Mouse (Mus musculus) cerebellum, adult 11-12 months (tissue): ENCODE results near the gene Irgm1.
"Not testable (repeated sequence)": the region's sequence is repeated elsewhere in the genome, so short reads cannot be mapped to it uniquely, and the experiment has no call there.

ENCODE experiments used
- DNase-seq: peaks from one replicate; pipeline ENCODE4 v3.0.0; 2022

The Irgm1 gene

DNA sequence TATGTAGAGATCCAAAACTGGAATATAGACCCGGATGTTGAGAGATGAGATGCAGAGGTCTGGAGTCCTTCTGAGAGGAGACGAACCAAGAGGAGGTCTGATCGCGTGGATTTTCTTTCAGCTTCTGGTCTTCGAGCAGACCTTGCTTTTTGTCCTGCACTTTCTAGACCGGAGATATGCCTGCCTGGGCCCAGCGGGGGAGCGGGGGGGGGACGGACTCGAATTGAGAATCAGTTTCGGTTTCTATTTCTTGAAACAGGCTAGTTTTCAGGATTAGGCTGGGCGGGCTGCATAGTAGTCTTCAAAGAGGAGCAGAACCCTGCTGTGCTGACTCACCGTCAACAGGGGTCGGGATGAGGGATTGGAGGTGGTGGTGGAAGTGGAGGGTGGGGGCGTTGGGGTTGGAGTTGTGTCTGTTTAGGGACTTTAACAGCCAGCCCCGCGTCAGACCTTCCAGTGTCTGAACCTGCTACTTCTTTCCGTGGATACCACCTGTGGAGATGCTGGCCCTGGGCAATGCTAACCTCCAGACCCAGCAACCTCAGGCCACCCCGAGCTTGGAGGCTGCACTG lies at the start of gene Irgm1:
Gene Irgm1 (minus strand): TSS at position 483 of the 572 bp plus-strand sequence.
- DNase-seq, result peak; percentile 34

DNA sequence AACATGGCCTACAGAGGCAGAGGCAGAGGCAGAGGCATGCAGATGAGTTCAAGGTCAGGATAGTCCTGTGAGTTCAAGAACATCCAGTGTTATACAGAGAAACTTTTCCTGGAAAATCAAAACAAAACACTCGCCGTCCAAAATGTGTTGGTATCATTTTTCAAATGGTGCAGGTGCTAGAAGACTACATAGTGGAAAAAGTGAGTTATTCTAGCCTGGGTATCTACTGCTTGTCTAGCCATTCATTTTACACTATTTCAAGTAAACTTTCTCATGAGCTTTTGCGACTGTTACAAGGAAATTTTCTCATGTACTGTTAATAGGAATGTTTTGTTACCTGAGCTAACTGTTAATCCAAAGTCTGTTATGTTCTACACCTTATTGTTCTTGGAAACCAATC lies 46.9 kb upstream of the Irgm1 start:
- no peak for DNase-seq

DNA sequence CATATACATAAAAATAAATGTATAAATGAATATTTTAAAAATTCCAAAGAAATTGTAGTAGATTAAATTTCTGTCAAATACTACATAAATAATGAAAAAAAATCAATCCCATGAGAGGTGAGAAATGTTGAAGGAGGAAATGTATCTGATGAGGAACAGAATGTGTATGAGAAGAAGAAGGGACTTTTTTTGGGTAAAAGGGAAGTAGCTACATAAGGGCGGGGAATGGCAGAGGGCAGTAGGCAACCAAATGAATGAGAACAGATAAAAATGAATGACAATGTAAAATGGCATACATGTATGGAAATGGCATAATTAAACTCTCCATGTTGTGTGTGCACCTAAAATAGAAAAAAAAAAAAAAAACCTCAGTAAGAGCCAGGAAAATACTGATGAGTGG lies 42.1 kb upstream of the Irgm1 start:
- no peak for DNase-seq

DNA sequence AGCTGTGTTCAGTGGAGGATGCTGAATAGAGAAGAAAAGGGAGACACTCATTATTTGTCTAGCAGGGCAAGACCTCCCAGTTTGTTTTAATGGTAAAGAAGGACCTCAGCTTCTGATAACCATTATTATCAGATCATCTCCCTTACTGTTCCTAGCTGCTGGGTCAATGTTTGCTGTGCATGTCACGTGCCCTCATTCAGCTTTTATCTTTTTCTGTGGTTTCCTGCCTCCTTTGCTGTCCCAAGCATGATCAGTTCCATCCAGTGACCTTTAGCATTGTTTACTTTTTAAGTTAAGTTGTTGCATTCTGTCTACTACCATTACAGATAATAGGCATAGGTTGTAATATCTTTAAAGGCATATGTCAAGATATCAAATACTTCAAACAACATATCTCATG lies 37.0 kb upstream of the Irgm1 start:
- no peak for DNase-seq

DNA sequence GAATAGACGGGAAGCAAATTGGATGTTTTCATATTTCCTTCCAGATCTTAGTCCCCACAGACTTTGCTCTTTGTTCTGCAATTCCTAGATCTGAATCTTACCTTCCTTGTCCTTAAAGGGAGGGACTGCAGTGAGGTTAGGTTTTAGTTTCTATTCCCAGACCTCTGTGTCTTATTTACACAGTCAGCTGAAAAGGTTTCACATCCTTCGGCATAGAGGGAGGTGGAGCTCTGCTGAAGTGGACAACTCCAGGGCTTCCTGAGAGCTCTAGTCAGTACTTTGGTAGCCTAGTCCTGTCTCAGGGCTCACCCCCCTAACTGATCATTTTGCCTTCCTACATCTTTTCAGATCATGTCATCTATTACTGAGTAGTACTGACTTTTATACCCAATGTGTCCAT lies 30.5 kb upstream of the Irgm1 start, which contains the start of gene Gm5431:
Gene Gm5431 (minus strand): TSS at position 194 of the 400 bp plus-strand sequence.
- no peak for DNase-seq

DNA sequence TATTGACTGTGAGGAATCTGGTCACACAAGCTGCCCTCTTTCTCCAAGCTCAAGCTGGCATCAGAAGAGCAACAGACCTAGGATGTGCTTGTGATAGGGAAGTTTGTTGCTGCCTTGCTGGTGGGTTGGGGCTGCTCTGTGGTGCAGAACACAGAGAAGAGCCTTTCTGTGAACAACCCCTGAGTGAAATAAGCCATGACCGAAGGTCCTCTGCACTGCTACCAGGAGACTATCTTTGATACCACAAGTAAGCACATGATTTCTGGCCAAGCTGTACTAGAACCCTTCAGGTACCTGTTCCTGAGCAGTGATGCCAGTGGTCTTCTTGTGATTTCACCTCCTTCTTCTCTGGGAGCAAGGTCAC lies 30.1 kb upstream of the Irgm1 start:
- not testable (repeated sequence) for DNase-seq

DNA sequence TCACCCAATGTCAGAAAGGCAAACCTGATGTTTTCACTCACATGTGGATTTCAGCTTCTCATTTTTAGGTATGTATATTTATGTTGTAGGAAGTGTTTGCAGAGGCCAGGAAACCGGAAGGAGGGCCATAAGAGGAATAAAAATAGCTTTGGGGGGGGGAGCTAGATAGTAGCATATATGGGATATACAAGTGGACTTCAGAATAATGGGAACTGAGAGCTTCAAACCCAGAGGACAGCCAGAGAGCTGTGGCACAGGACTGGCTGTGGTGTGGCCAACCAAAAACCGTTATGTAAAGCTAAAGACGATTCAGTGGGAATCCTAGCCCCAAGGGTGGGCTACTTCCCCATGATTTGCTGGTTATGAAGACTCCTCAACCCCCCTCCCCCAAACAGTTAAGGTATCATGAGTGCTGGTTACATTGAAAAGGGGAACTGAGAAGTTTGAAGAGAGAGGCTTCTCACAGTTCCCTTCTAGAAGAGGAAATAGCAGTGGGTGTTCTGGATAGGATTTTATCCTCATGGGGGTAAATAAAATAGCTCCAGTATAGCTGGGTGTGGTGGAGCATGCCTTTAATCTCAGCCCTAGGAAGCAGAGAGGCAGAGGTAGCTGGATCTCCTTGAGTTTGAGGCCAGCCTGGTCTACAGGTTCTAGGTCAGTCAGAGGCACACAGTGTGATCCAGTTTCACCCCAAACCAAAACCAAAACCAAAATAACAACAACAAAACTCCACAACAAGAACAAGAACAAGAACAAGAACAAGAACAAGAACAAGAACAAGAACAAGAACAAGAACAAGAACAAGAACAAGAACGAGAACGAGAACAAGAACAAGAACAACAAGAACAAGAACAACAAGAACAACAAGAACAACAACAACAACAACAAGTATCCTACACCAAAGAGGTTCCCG lies 29.4 kb upstream of the Irgm1 start:
- not testable (repeated sequence) for DNase-seq

DNA sequence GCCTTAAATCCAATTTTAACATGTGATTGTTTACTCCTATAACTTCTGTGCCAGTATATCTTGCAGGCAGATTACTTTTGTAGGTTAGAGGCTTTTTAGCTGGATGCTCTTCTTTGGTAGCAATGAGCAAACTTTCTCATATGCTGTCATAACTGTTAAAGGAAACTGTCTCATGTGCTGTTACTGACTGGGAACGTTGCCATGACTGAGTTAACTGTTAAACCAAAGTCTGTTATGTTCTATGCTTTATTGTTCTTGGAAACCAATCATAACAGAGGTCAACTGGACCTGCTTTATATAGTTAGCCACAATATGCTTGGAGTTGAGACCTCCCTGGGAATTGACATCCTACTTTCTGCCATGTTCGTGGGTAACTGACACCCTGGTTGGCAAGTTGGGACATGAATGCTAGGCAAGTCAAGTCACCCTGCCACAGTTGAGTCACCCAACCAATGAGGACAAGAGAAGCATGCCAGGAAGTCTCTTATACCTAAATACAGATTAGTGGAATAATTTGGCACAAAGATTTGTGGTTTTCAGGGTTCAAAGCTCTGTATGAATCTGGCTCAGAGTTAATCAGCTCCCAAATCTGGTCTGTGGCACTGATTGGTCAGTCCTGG lies 27.4 kb upstream of the Irgm1 start:
- DNase-seq, result no peak

DNA sequence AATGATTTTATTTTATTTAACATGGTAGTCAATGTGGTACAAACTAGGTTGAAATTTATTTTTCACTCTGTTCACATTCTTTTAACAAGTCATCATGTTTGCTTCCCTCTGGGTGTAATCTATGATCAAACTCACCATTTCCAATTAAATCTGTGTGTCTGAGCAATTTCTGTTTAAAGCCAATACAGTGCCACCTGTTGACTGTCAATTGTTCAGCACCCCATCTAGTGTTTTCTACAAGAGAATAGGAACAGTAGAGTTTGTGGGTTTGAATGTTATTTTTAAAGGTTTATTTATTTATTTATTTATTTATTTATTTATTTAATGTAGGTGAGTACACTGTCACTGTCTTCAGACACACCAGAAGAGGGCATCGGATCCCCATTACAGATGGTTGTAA lies 5.2 kb upstream of the Irgm1 start:
- no peak for DNase-seq

DNA sequence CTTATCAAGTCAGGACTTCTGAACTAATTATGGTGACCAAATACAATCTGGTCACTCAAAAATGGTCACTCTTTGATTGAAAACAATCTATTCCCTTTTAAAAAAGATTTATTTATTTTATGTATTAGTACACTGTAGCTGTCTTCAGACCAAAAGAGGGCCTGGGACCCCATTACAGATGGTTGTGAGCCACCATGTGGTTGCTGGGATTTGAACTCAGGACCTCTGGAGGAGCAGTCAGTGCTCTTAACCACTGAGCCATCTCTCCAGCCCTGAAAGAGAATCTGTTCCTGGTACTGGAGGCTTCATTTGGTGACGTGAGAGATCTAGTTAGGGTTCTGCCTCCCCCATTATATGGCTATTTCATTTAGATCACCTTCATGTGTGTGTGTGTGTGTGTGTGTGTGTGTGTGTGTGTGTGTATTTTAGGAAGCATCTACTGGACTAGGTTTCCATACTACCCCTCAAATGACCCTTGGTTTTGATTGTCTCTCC lies 3.9 kb upstream of the Irgm1 start:
- DNase-seq, result not testable (repeated sequence)

DNA sequence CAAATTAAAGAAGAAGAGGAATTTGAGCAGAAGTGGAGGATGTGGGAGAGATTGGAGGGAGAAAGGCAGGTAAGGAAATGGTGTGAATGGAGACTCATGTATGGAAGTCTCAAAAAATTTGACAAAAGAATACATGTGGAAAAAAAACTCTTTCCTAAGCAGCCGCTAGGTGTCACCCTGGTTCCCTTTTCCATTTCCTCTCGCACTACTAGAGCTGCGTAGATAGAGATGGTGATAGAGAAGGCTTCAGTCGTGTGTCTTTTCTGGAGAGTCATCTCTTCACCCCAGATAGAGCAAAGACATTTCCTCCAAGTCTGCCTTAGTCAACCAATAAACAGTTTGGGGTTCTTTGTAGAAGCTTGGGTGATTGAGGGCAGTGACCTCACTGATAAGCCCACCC lies 3.0 kb upstream of the Irgm1 start:
- DNase-seq, result no peak

DNA sequence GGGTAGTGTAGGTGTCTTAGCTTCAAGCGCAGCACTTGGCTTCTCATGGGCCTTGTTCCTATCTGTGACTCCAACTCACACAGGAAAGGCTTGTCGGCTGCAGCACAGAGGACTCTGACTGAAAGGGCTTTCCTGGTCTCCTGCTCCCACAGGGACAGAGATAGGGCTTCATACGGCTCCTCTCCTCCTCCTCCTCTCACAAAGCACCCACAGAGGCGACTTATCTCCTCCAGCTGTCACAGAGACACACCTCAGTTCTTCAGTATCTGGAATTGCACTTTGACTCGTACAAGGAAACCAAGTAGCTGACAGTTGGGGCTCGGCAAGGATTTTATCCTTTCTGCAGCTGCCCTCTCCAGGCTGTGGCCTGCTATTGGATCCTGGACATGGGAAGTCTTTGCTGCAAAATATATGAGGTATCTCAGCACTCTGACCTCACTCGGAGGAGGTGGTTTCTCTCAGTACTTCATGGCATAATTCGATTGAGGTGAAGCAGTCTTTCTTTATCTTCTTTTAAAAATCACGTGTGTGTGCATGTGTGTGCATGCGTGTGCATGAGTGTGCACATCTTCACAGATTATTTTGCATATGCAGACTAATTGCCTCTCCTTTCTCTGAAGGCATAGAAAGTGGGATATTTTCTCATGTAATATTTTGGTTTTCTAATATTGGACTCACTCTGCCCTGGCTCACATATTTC lies 2.3 kb upstream of the Irgm1 start:
- no peak for DNase-seq

DNA sequence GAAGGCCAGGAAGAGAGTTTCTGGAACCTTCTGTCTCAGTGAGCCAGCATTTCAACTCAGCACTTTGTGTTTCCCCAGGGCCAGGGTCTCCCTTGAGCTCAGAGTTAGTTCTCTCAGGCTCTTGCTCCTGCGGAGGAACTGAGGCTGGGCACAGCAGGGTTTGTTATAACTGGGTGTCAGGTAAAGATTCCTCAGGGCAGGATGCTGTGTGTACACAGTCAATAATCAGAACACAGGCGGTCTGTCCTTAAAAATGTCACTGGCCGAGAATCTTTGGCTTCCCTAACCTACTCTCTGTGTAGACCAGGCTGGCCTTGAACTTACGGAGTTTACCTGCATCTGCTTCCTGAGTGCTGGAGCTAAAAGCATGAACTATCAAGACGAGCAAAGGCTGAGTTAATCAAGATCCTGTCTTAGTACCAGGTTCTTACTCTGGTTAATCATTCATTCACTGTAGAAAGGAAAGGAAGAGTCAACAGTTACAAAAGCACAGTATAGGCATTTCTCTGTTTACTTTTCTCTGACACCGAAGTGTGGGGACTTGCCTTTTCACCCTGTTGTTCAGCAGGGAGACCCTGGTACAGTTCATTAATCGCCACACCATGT lies 1.3 kb upstream of the Irgm1 start:
- DNase-seq, result no peak

DNA sequence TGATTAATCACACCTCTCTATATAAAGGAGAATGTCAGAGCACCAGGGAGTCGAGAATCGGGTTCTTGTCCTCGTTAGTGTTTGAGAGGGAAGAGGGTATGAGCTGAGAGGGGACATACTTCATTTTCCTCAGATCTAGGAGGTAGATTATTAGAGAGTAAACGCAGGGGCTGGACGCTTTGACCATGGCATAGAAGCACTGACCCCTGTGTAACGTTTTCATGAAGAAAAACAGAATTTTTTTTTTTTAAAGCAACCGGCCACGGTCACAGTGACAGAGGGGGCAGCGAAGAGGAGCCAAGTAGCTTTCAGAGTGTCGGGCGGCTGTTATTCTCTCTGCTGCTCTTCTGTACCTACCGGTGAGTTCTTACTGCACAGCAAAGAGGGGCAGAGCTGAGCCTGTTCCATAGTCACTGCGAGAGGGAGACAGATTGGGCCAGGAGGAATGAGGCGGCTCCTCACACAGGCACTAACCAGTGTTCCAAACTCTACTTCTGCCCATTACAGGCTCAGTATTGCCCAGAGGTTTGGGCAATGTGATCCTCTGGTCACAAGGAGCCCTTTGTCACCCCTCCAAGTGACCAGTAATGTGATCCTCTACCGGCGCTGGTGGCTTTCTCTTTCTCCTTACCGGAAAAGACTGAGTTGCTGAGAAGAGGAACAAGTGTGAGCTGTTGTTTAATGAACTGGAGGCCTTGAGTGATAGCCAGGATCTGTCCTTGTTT lies 496 bp upstream of the Irgm1 start:
- DNase-seq, result no peak

DNA sequence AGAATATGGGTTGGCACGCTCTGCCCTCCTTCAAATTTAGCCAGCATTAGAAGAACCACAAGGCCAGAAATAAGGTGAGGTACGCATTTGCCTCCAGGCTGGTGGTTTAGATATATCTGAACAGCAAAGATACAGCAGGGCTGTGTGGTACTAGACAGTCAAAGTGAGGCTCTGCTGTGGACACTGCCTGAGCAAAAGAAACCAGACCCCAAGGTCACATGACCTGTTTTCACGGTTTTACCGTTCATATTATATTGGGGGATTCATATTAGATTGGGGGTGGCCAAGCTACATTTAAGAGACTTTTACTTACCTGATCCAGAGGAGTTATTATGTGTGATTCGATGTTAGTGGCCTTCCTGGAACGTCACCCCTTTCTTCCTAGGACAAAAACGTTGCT lies 702 bp downstream of the Irgm1 start:
- DNase-seq, result no peak

DNA sequence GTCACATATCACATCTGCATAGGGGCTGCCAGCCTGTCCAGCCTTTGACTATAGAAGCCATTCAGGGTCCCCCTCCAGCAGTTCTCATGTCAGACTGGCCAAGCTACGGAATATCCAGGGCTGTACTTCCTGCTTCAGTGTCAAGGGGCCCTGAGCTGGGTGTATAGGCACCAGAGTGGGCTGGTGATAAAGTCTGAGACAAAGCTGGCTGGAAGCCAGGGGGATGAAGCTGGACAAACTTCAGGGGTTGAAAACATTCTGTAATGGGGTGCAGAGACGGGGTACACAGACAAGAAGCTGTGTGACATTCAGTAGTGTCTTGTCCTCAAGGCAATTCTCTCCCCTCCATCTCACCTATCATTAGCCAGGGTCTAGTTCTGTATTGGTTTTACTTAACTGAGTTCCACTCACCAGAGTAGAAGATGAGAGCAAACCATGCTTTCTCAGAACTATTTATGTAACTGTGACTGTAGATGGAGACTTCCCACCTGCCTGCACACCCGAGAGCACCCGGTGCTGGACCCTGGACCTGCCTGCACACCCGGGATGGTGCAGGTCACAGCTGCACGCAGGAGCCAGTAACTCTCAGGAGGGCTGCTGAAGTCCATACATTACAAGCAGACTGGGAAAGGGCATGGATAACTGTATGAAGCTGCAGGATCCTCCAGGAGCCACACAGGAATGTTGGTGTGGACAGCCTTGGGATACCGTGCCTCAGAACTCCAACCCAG lies 1.9 kb downstream of the Irgm1 start:
- DNase-seq, result no peak

DNA sequence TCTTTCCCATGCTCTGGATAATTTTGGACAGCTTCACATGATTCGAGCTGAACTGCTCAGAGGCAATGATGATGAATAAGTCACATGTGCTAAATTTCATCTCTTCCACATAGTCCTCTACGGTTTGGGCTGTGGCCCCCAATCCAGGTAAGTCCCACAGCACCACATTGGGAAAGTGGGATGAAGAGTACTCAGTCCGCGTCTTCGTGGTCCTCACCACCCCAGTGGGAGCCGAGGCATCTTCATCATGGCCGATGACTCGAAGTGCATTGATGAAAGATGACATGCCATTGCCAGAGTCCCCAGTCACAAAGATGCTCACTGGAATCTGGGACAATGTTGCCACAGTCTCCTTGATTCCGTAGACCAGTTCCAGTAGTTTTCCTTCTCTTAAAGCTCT lies 5.0 kb downstream of the Irgm1 start:
- DNase-seq, result no peak

DNA sequence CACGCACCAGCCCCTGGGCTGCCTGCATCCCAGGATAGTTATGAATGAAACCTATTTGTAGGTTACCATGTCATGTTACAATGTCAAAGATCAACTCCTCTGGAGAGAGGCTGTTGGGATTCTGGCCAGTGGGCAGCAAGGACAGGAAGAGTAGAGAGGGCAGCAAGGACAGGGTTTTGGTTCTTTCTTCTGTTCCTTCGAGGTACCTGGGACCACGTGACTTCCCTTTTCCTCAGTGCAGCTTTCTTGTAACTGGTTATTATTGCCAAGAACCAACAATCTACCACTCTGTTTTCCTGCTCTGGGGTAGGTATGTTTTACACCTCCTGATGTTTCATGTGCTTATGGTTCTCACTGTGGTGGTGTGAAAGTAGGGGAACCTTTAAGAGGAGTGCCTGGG lies 7.7 kb downstream of the Irgm1 start:
- no peak for DNase-seq

DNA sequence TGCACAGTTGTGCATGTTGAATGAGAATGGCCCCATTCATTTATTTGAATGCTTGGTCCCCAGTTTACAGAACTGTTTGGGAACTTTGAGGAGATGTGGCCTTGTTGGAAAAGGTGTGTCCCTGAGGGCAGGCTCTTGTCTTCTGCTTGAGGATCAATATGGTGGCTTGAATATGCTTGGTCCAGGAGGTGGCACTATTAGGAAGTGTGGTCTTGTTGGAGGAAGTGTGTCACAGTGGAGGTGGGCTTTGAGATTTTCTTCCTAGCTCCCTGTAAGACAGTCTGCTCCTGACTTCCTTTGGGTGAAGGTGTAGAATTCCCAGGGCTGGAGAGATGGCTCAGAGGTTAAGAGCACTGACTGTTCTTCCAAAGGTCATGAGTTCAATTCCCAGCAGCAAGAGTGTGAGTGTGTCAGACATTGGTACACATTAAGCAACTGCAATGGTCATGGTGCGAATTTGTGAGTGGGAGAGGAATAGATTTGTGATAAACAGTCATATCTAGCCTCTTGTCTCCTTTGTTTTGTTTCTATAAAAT lies 8.6 kb downstream of the Irgm1 start:
- DNase-seq, result no peak

DNA sequence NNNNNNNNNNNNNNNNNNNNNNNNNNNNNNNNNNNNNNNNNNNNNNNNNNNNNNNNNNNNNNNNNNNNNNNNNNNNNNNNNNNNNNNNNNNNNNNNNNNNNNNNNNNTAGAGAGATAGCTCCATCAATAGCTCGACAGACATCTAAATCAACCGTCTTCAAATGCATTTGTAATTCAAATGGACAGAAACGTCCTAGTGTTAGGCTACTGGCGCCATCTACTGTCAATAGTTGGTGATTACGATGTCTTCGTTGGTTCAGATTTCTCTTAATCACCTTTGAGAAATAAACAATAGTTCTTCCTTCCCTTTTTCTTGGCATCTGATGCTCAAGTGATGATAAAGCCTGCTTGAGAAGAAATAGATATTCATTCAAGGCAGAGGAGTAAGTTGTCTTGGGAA lies 12.5 kb downstream of the Irgm1 start:
- no peak for DNase-seq
